Comparison of ENCODE assay signal across 13 mouse cellular contexts in genomic region chr5:27063871-27064270, GRCm38 (mm10).
"Had no signal": no experiment of that assay in that cellular context is flagged by ENCODE, and none has a peak within 500 bp of the region (broad histone marks: within the 10 kb centered on the region; RNA-seq: fewer than 3 reads in every experiment).

No protein-coding gene starts in this region.

- H3K27ac ChIP-seq: hindbrain, embryonic 15.5 days; layer of hippocampus, adult 2 months; limb, embryonic 13.5 days; liver, embryonic 14.5 days; neural tube, embryonic 12.5 days; stomach, embryonic 15.5 days had no signal

- ATAC-seq: inflammation-experienced regulatory T-cells, adult 6 months; intestine, postnatal 0 days had no signal

- H3K4me2 ChIP-seq: hindbrain, embryonic 15.5 days; limb, embryonic 13.5 days; neural tube, embryonic 12.5 days; stomach, embryonic 15.5 days had no signal

- H3K36me3 ChIP-seq: hindbrain, embryonic 15.5 days; limb, embryonic 13.5 days; neural tube, embryonic 12.5 days; stomach, embryonic 15.5 days had no signal

- H3K9me3 ChIP-seq: hindbrain, embryonic 15.5 days; limb, embryonic 13.5 days; neural tube, embryonic 12.5 days; stomach, embryonic 15.5 days had no signal

- H3K9ac ChIP-seq: hindbrain, embryonic 15.5 days; limb, embryonic 13.5 days; liver, embryonic 14.5 days; neural tube, embryonic 12.5 days; stomach, embryonic 15.5 days had no signal

- DNase-seq: left cerebral cortex, postnatal 4 days; lung, adult 18-20 months; midbrain, embryonic 14.5 days; right cerebral cortex, postnatal 14 days; thymus, postnatal 4 days had no signal

- H3K4me3 ChIP-seq: hindbrain, embryonic 15.5 days; layer of hippocampus, adult 2 months; limb, embryonic 13.5 days; neural tube, embryonic 12.5 days; stomach, embryonic 15.5 days had no signal

- H3K4me1 ChIP-seq: hindbrain, embryonic 15.5 days; limb, embryonic 13.5 days; neural tube, embryonic 12.5 days; stomach, embryonic 15.5 days had no signal

- H3K27me3 ChIP-seq: hindbrain, embryonic 15.5 days; neural tube, embryonic 12.5 days; stomach, embryonic 15.5 days had no signal
